Mouse (Mus musculus) retina, postnatal 1 day (tissue): ENCODE results near the gene Rps6.
"Not testable (repeated sequence)": the region's sequence is repeated elsewhere in the genome, so short reads cannot be mapped to it uniquely, and the experiment has no call there.

Experiments
- DNase-seq: peaks from one replicate; pipeline ENCODE4 v3.0.0-alpha.2; 2012

Rps6 gene

DNA sequence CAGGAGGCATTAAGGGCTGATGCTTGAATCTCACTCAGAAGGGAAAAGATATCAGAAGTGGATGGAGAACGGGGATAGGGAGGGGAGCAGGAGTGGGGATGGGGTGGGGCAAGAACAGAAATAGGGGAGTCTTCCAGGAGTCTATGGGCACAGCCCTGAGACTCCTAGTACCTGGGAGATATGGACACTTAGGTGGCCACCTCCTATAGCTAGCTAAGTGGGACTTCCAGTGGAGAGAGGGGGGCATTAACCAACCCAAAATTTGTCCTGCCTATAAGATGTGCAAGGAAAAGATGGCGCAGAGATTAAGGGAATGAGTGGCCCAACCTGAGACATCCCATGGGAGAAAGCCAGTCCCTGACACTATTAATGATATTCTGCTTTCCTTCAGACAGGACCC is 5.9 kb downstream of the Rps6 start:
- no peak for DNase-seq

DNA sequence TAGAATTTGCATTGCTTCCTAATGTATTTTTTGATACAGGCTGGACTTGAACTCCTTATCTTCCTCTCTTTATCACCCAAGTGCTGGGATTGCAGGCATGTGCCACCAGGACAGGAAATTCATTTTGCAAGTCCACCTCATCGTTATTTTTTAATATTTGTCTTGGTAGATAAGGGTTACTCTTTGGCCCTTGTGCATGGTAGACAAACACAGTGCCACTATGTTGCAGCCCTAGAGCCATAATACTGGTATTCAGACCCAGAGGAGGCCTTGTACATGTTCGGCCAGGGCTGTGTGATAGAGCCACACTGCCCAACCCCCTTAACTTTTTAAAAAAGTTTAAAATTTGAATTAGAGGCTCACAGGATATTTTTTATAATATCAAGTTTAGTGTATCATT is 10.0 kb downstream of the Rps6 start:
- DNase-seq = no peak

DNA sequence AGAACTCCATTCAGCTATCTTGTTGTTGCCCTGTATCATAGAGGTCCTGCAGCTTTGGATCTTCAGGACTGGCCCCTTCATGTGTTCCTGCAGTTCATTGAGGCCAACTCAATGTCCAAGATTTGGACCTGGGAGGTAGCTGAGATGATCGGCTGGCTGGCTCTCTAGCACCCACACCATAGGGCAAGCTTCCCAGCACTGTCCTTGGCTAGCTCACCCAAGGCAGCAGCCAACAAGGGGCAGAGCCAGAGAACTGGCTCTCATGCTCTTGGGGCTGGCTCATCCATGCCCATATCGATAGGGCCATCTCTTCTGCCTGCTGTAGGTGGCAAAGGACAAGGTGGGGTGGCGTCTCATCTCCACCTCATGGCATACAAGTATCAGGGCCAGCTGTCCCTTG is 11.8 kb downstream of the Rps6 start:
- DNase-seq = no peak

DNA sequence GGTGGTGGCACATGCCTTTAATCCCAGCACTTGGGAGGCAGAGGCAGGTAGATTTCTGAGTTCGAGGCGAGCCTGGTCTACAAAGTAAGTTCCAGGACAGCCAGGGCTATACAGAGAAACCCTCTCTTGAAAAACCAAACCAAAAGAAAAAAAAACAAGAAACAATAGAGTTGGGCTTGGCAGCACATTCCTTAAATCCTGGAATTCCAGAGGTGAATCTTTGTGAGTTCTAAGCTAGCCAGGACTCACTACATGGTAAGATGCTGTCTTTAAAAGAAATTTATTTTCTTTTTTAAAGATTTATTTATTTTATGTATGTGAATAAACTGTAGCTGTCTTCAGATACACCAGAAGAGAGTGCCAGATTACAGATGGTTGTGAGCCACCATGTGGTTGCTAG is 16.1 kb downstream of the Rps6 start:
- not testable (repeated sequence) for DNase-seq

GRCm38 (mm10) chr4:86831896-86832295 is 25.3 kb downstream of the Rps6 start:
- no peak for DNase-seq

- DNase-seq = no peak
Measured at GRCm38 (mm10) chr4:86825143-86825542, 32.1 kb downstream of the Rps6 start.

DNA sequence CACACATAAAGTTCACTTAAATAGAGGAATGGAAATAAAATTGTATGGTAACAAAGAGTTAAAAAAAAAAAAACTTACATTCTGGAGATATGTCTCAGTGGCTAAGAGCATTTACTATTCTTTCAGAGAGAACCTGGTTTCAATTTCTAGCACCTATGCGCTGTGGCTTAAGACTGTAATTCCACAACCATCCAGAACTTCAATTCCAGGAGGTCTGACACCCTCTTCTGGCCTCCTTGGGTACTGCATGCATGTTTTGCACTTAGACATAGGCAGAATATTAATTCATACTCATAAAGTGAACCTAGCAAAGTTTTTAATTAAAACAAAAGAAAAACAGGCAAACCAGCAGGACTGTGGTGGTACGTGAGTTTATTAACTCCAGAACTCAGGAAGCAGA is 34.0 kb downstream of the Rps6 start:
- peak; percentile 64 for DNase-seq

DNA sequence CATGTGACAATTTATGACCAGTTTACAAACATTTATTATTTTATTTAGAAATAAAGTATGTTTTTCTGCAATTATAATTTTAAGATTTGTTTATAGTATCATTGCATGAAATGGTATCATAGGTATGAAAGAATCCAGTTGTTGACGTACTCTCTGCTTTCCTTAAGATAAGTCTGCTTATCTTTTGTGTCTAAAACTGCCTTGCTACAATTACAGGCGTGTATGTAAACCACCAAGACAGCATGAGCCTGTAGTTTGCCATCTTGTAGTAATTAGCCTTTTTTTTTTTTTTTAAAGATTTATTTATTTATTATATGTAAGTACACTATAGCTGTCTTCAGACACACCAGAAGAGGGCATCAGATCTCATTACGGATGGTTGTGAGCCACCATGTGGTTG is 42.4 kb downstream of the Rps6 start:
- no peak for DNase-seq

GRCm38 (mm10) chr4:86810604-86811003 is 46.6 kb downstream of the Rps6 start:
- peak; percentile 45 for DNase-seq
